Mouse (Mus musculus) stomach, postnatal 0 days (tissue): ENCODE measurements around the gene Gm5800. TPM values are rescaled to one million over a fixed set of nuclear protein-coding genes. Genes with fewer than 3 reads are reported as not detected.
A peak's percentile ranks its signal among the peaks of the same experiment; 100 is the strongest.

Experiments
- ATAC-seq: fragments of 200-750 bp; cut with Nextera tagmentation; 2 replicates; pipeline ENCODE4 v1.8.0; 2017; ENCODE audit not compliant: low FRiP score, low TSS enrichment
- DNase-seq: peaks from one replicate; pipeline ENCODE4 v3.0.0-alpha.2; 2016; ENCODE audit warnings: low spot score
- H3K27ac ChIP-seq: fragments of 300-500 bp; sonication (generic); replicated peaks from 2 replicates; pipeline ENCODE4 v1.5.1; 2014; ENCODE audit warnings: mild to moderate bottlenecking, control low read depth
- H3K27me3 ChIP-seq: fragments of 300-500 bp; sonication (generic); 2 replicates; pipeline ENCODE4 v1.6.1; 2014; ENCODE audit warnings: low read length; ENCODE audit not compliant: control insufficient read depth, insufficient read depth
- H3K36me3 ChIP-seq: fragments of 300-500 bp; sonication (generic); 2 replicates; pipeline ENCODE4 v1.6.1; 2014; ENCODE audit warnings: low read length, mixed read lengths; ENCODE audit not compliant: control insufficient read depth, insufficient read depth
- H3K4me1 ChIP-seq: fragments of 300-500 bp; sonication (generic); replicated peaks from 2 replicates; pipeline ENCODE4 v1.6.1; 2014; ENCODE audit warnings: antibody characterized with exemption; ENCODE audit not compliant: control insufficient read depth, insufficient read depth
- H3K4me2 ChIP-seq: fragments of 300-500 bp; sonication (generic); replicated peaks from 2 replicates; pipeline ENCODE4 v1.6.1; 2014; ENCODE audit warnings: low read depth, mild to moderate bottlenecking, control low read depth, moderate library complexity
- H3K4me3 ChIP-seq: fragments of 300-500 bp; sonication (generic); 2 replicates; pipeline ENCODE4 v1.5.1; 2014; ENCODE audit warnings: low read depth, low read length, control low read depth
- H3K9ac ChIP-seq: fragments of 300-500 bp; sonication (generic); 2 replicates; pipeline ENCODE4 v1.6.1; 2014; ENCODE audit warnings: mild to moderate bottlenecking, low read length, control low read depth, mixed read lengths
- H3K9me3 ChIP-seq: fragments of 300-500 bp; sonication (generic); 2 replicates; pipeline ENCODE4 v1.6.1; 2016; ENCODE audit warnings: low read length; ENCODE audit not compliant: control insufficient read depth
- CTCF ChIP-seq: IDR thresholded peaks from 2 replicates; pipeline ENCODE4 v1.5.1; 2016; ENCODE audit warnings: antibody characterized with exemption, low read depth, mild to moderate bottlenecking, moderate library complexity
- EP300 ChIP-seq: optimal IDR thresholded peaks from 2 replicates; pipeline ENCODE3; 2016; ENCODE audit warnings: antibody characterized with exemption
- WGBS: fragments of 180-500 bp; shearing (Covaris S2); extraction: QIAGEN DNeasy Blood & Tissue Kit; methylation state at CpG from one replicate; pipeline ENCODE4 v1.1.7; 2014; 5-methylcytosine and 5-hydroxymethylcytosine counted together
- polyA plus RNA-seq: library from polyadenylated mRNA; unstranded; fragments of >200 nt; fragmentation: Nextera tagmentation; extraction: Ambion mirVana; gene quantifications from 2 replicates; pipeline ENCODE4 v1.2.1, GENCODE M21; 2015

Gene Gm5800
- polyA plus RNA-seq, result not detected in 2 replicates

GRCm38 (mm10) chr14:51717083-51717482 lies at the start of gene Gm5800:
TSS of gene Gm5800 (minus strand) at chr14:51717183.
- no peaks in the 10 kb centered on the region for H3K36me3 ChIP-seq
- WGBS, result 52% methylated on average over 1 of the region's 1 CpGs

DNA sequence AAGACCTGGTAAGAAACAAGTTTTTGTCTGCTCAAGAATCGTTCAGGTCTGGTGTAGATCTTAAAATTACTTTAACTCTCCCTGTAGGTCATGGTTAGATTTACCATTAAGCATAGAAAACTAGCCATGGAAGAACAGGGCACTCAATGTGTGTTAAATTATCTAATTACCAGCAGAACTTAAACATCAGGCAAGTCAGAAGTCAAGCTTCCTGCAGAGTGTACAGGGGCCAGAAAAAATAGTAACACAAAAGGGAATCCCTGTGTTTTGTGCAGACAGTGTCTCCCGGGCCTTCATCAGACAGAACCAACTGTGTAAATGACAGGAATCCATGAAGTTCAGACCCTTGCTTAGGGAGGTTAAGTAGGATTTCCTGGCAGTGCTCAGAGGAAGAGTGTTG lies 39.0 kb upstream of the Gm5800 start:
- Histone ChIP-seq H3K4me1 (no peaks in the 10 kb centered on the region), H3K9me3 (no peaks in the 10 kb centered on the region), H3K4me3 (no peak overlapping the region), H3K36me3 (no peaks in the 10 kb centered on the region), H3K27ac (no peak overlapping the region), H3K27me3 (no peaks in the 10 kb centered on the region), H3K9ac (no peak overlapping the region), H3K4me2 (no peak overlapping the region)
- no peak for DNase-seq
- no peak for ATAC-seq
- TF ChIP-seq CTCF, result no peak
- no peak for TF ChIP-seq EP300
- 79% methylated on average over 2 of the region's 2 CpGs for WGBS

More at GRCm38 (mm10) chr14:51717083-51717482, at the start of gene Gm5800:
- TF ChIP-seq EP300 (no peak), CTCF (no peak)
- DNase-seq (no peak), ATAC-seq (no peak)
- H3K4me3 ChIP-seq, result no peak within 1 kb of the TSS
- H3K9ac ChIP-seq, result no peak within 1 kb of the TSS
- H3K4me1 ChIP-seq, result no peaks in the 10 kb centered on the region
- H3K27me3 ChIP-seq, result no peaks in the 10 kb centered on the region
- no peaks in the 10 kb centered on the region for H3K9me3 ChIP-seq
- H3K4me2 ChIP-seq, result no peak within 1 kb of the TSS
- no peak within 1 kb of the TSS for H3K27ac ChIP-seq

- no peak for ATAC-seq
- H3K4me3 ChIP-seq, result peak overlapping the region; percentile 30
- H3K27me3 ChIP-seq, result peaks cover 2% of the 10 kb centered on the region; the same call in 1 of the 2 replicates
- H3K9ac ChIP-seq, result no peak overlapping the region
- no peak overlapping the region for H3K27ac ChIP-seq
- no peak for DNase-seq
- peak overlapping the region; percentile 53 for H3K4me2 ChIP-seq
- TF ChIP-seq EP300 (no peak), CTCF (no peak)
- H3K4me1 ChIP-seq, result no peaks in the 10 kb centered on the region
- no peaks in the 10 kb centered on the region for H3K9me3 ChIP-seq
- WGBS, result 1% methylated on average over 40 of the region's 42 CpGs
- no peaks in the 10 kb centered on the region for H3K36me3 ChIP-seq
Observed at GRCm38 (mm10) chr14:51740347-51741170, 23.6 kb upstream of the Gm5800 start.

- no peak overlapping the region for H3K9ac ChIP-seq
- no peak overlapping the region for H3K4me2 ChIP-seq
- no peak for ATAC-seq
- no peaks in the 10 kb centered on the region for H3K4me1 ChIP-seq
- H3K9me3 ChIP-seq, result no peaks in the 10 kb centered on the region
- H3K4me3 ChIP-seq, result no peak overlapping the region
- H3K27ac ChIP-seq, result no peak overlapping the region
- H3K27me3 ChIP-seq, result peaks cover 2% of the 10 kb centered on the region; the same call in 1 of the 2 replicates
- TF ChIP-seq EP300 (no peak), CTCF (no peak)
- H3K36me3 ChIP-seq, result no peaks in the 10 kb centered on the region
- no peak for DNase-seq
- WGBS, result 2% methylated on average over 23 of the region's 24 CpGs
Observed at GRCm38 (mm10) chr14:51739150-51739993, 22.4 kb upstream of the Gm5800 start.

DNA sequence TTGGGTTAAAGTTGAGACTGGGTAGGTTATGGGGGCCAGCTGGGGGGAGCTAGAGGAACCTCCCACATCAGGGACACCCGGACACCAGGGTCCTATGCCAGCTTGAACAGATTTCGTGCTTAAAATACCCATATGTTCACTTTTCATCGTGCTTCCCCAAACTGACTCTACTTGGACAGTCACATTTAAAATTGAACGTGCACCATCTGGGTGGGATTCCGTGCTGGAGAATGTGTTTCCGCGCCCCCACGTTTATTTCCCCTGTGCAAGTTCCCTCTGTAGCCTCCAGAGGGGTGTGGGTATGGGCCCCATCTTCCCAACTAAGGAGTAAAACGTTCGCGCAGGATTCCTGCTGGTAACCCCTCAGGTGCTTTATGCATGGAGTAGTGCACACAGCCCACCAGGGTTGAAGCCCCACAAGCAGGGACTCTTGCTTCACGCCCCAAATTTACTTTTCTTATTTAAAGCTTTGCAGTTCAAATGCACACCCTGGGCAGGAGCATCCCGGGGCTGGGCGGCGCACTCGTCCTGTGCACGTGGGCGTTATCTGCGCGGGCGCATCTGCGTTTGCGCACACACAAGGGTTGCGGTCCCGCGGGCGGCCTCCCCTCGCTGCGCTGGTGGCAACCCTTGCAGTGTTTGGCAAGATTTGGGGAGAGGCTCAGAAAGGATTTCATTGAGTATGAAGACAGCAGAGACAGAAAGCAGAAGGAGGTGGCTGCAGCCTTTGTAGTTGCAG lies 21.6 kb upstream of the Gm5800 start:
- H3K9me3 ChIP-seq, result no peaks in the 10 kb centered on the region
- no peak for DNase-seq
- no peak for TF ChIP-seq EP300
- no peak for TF ChIP-seq CTCF
- 4% methylated on average over 29 of the region's 29 CpGs for WGBS
- H3K27ac ChIP-seq, result no peak overlapping the region
- H3K27me3 ChIP-seq, result peaks cover 2% of the 10 kb centered on the region; the same call in 1 of the 2 replicates
- no peaks in the 10 kb centered on the region for H3K36me3 ChIP-seq
- H3K4me2 ChIP-seq, result no peak overlapping the region
- no peak for ATAC-seq
- no peak overlapping the region for H3K4me3 ChIP-seq
- no peaks in the 10 kb centered on the region for H3K4me1 ChIP-seq
- no peak overlapping the region for H3K9ac ChIP-seq
